Mouse (Mus musculus) stomach, postnatal 0 days (tissue): ENCODE measurements at regions not wholly inside any gene's neighbourhood (a gene's known extent, or its start where the extent isn't known, plus 50 kb on each side); places are given as distances from the start of the nearest gene placed in this dataset.

Source experiments
- CTCF ChIP-seq: IDR thresholded peaks from 2 replicates; pipeline ENCODE4 v1.5.1; 2016; ENCODE audit warnings: antibody characterized with exemption, low read depth, mild to moderate bottlenecking, moderate library complexity
- EP300 ChIP-seq: optimal IDR thresholded peaks from 2 replicates; pipeline ENCODE3; 2016; ENCODE audit warnings: antibody characterized with exemption

- TF ChIP-seq CTCF, result no peak
- no peak for TF ChIP-seq EP300
Measured at GRCm38 (mm10) chr7:37178256-37178655, 480.3 kb downstream of the Tshz3 start.
